Mouse (Mus musculus): ENCODE results near the gene Sgf29. TPM values are rescaled to one million over a fixed set of nuclear protein-coding genes. Genes with fewer than 3 reads are reported as not detected.
"Not testable (repeated sequence)": the region's sequence is repeated elsewhere in the genome, so short reads cannot be mapped to it uniquely, and the experiment has no call there.

Gene Sgf29
- polyA plus RNA-seq, 1 experiment from 2014 or later: 27.7 TPM

DNA sequence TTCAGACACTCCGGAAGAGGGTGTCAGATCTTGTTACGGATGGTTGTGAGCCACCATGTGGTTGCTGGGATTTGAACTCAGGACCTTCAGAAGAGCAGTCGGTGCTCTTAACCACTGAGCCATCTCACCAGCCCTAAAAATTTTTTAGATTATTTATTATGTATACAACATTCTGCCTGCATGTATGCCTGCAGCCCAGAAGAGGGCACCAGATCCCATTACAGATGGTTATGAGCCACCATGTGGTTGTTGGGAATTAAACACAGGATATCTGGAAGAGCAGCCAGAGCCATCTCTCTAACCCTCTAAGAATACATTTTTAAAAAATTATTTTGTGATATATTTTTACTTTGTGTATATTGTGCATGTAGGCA, 5.9 kb upstream of the Sgf29 start:
- 54% methylated on average over 3 of the region's 3 CpGs for WGBS
- not testable (repeated sequence) for H3K9me3 ChIP-seq

DNA sequence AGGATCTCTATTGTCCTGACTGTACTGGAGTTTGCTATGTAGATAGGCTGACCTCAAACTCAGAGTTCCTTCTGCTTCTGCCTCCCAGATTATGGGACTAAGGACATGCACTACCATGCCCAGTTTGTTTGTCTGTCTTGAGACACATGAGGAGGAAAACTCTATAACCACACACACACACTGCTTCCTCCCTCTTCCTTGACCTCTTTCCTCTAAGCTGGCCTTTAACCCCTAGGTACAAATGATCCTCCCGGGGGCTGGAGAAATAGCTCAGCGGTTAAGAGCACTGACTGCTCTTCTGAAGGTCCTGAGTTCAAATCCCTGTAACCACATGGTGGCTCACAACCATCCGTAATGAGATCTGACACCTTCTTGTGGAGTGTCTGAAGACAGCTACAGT, 4.8 kb upstream of the Sgf29 start:
- Histone ChIP-seq H3K4me3 (no peak overlapping the region), H3K36me3 (no peaks in the 10 kb centered on the region), H3K27me3 (replicated peaks) (no peaks in the 10 kb centered on the region), H3K27ac (replicated peaks) (no peak overlapping the region), H3K9me3 (no peaks in the 10 kb centered on the region), H3K4me2 (no peak overlapping the region), H3K9ac (no peak overlapping the region), H3K4me1 (peaks cover 6% of the 10 kb centered on the region; the same call in 1 of the 2 replicates)
- 76% methylated on average over 3 of the region's 3 CpGs for WGBS
- ATAC-seq (ENCODE audit: extremely low read depth, insufficient number of reproducible peaks, low FRiP score, low TSS enrichment): no peak

More for the DNA sequence above, 5.9 kb upstream of the Sgf29 start:
- H3K36me3 ChIP-seq; H3K27me3 ChIP-seq (replicated peaks); ATAC-seq (ENCODE audit: extremely low read depth, insufficient number of reproducible peaks, low FRiP score, low TSS enrichment); H3K9ac ChIP-seq; H3K4me3 ChIP-seq; H3K4me1 ChIP-seq; H3K27ac ChIP-seq (replicated peaks); H3K4me2 ChIP-seq: not testable (repeated sequence)

DNA sequence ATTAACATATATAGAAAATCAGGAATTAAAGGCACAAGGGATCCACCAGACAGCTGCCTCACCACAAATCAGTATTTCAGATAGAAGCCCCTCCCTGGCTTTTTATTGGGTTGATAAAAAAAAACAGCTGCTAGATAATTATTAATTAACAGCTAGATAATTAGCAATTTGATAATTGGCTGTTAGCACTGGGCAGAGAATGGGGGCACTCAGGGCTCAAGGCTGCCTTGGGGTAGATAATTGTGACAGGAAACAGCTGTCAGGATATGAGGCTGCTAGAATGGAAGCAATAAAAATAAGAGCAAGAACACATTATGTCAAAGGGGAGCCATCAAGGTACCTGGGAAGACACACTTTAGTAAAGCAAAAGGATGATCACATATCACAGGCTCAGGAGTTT, 4.2 kb upstream of the Sgf29 start:
- Histone ChIP-seq H3K9me3 (no peaks in the 10 kb centered on the region), H3K36me3 (no peaks in the 10 kb centered on the region), H3K9ac (no peak overlapping the region), H3K4me2 (no peak overlapping the region), H3K4me3 (no peak overlapping the region), H3K4me1 (peaks cover 9% of the 10 kb centered on the region), H3K27ac (replicated peaks) (no peak overlapping the region), H3K27me3 (replicated peaks) (no peaks in the 10 kb centered on the region)
- ATAC-seq (ENCODE audit: extremely low read depth, insufficient number of reproducible peaks, low FRiP score, low TSS enrichment): no peak

DNA sequence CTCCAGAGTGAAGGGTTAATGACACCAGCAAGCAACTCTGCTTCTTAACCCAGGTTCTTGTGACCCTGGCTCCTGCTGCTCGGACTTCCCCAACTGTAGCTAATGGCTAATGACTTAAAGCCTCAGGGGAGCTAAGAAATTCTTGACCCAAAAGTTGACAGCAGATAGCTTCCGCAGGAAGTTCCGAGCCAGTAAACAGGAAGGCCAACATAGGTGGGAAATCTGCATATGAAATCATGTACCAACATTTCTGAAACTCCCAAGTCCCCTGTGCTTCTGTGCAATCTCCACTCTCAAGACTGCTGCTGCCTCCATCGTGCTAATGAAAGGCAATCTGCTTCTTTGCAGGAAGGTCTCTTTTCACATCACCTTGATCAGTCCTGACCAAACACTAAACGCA, 3.4 kb upstream of the Sgf29 start:
- no peaks in the 10 kb centered on the region for H3K27me3 ChIP-seq (replicated peaks)
- no peak for ATAC-seq (ENCODE audit: extremely low read depth, insufficient number of reproducible peaks, low FRiP score, low TSS enrichment)
- no peak overlapping the region for H3K4me2 ChIP-seq
- no peaks in the 10 kb centered on the region for H3K9me3 ChIP-seq
- 58% methylated on average over 5 of the region's 5 CpGs for WGBS
- no peaks in the 10 kb centered on the region for H3K36me3 ChIP-seq
- H3K4me3 ChIP-seq: no peak overlapping the region
- no peak overlapping the region for H3K27ac ChIP-seq (replicated peaks)
- peaks cover 16% of the 10 kb centered on the region for H3K4me1 ChIP-seq
- H3K9ac ChIP-seq: no peak overlapping the region

DNA sequence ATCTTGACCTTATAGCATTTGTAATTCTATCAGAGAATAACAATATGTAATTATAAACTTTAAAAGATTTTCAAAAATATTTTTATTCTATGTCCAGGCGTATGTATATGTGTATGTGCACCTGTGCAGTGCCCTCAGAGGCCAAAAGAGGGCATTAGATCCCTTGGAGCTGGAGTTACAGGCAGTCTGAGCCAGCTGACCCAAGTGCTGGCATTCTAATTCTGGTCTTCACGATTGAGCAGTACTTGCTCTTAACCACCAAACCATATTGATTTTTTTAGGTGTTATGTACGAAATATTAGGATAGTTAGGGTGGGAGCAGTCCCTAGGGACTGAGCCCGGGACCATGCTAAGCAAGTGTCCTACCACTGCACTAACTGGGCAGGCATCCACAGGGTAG, 623 bp upstream of the Sgf29 start:
- no peak for ATAC-seq (ENCODE audit: extremely low read depth, insufficient number of reproducible peaks, low FRiP score, low TSS enrichment)
- 72% methylated on average over 4 of the region's 4 CpGs for WGBS

DNA sequence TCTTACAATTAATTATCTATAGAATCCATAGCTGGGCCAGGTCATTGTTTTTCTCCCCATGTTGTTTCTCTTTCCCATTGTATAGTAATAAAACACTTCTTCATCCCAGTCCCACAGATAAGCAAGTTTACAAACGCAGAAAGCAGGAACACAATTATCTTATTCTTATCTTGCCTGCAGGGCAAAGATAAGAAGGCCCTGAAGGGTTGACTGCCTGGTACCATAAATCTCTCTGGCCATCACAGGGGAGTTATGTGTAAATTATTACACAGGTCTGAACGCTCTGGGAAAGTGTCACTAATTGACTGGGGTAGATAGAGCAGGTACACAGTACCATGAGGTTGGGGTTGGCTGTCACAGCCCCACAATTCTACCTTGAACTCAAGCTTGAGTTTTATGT, 1.7 kb downstream of the Sgf29 start:
- H3K9me3 ChIP-seq: no peaks in the 10 kb centered on the region
- H3K9ac ChIP-seq: no peak overlapping the region
- no peaks in the 10 kb centered on the region for H3K36me3 ChIP-seq
- H3K4me3 ChIP-seq: no peak overlapping the region
- no peak overlapping the region for H3K27ac ChIP-seq (replicated peaks)
- peaks cover 23% of the 10 kb centered on the region for H3K4me1 ChIP-seq
- WGBS: 38% methylated on average over 2 of the region's 2 CpGs
- H3K4me2 ChIP-seq: no peak overlapping the region
- no peaks in the 10 kb centered on the region for H3K27me3 ChIP-seq (replicated peaks)
- ATAC-seq (ENCODE audit: extremely low read depth, insufficient number of reproducible peaks, low FRiP score, low TSS enrichment): no peak

More for the DNA sequence above, 623 bp upstream of the Sgf29 start:
- no peak overlapping the region for H3K9ac ChIP-seq
- H3K36me3 ChIP-seq: no peaks in the 10 kb centered on the region
- peak overlapping the region; percentile 81 for H3K4me2 ChIP-seq
- peaks cover 19% of the 10 kb centered on the region for H3K4me1 ChIP-seq
- no peaks in the 10 kb centered on the region for H3K9me3 ChIP-seq
- peak overlapping the region; percentile 94; the same call in 1 of the 2 replicates for H3K27ac ChIP-seq (replicated peaks)
- H3K27me3 ChIP-seq (replicated peaks): no peaks in the 10 kb centered on the region
- H3K4me3 ChIP-seq: peak overlapping the region; percentile 67

DNA sequence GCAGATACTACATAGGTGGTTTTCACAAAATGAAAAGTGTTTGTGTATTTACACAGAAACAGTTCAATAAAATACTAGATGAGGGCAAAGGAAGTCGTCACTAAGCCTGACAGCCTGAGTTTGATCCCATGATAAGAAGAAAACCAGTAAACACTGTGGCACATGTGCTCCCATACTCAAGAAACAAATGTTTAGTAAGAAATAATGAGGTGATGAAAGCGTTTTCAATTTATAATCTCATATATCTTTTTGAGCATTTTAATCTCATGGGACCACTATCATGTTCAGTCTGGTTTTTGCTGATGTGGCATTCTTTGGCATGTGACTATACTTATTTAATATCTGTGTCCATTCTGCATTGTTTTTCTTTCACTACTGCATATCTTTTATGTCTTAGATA, 4.9 kb downstream of the Sgf29 start:
- WGBS: 70% methylated on average over 2 of the region's 2 CpGs
- Histone ChIP-seq H3K9me3 (no peaks in the 10 kb centered on the region), H3K27ac (replicated peaks) (no peak overlapping the region), H3K36me3 (no peaks in the 10 kb centered on the region), H3K4me3 (no peak overlapping the region), H3K27me3 (replicated peaks) (no peaks in the 10 kb centered on the region), H3K9ac (no peak overlapping the region), H3K4me1 (peaks cover 16% of the 10 kb centered on the region), H3K4me2 (no peak overlapping the region)
- ATAC-seq (ENCODE audit: extremely low read depth, insufficient number of reproducible peaks, low FRiP score, low TSS enrichment): no peak

DNA sequence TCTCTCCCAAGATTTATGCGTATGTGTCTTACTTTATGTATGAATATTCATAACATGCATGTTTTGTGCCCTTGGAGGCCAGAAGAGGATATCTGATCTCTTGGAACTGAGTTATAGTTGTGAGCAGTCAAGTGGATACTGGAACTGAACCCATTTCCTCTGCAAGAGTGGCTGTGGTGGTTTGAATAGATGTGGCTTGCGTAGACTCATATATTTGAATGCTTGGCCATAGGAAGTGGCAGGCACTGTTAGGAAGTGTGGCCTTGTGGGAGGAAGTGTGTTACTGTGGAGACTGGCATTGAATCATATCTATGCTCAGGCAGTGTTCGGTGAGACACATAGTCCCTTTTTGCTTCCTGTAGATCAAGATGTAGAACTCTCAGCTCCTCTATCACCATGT, 6.6 kb downstream of the Sgf29 start:
- no peaks in the 10 kb centered on the region for H3K27me3 ChIP-seq (replicated peaks)
- H3K4me1 ChIP-seq: peaks cover 7% of the 10 kb centered on the region; the same call in 1 of the 2 replicates
- no peak overlapping the region for H3K4me3 ChIP-seq
- no peak overlapping the region for H3K9ac ChIP-seq
- no peaks in the 10 kb centered on the region for H3K9me3 ChIP-seq
- H3K4me2 ChIP-seq: no peak overlapping the region
- H3K36me3 ChIP-seq: no peaks in the 10 kb centered on the region
- no peak for ATAC-seq (ENCODE audit: extremely low read depth, insufficient number of reproducible peaks, low FRiP score, low TSS enrichment)
- 0 out of 2 replicates have a peak overlapping the region, but pooled peaks have one; percentile 32 for H3K27ac ChIP-seq (replicated peaks)
- WGBS: 83% methylated on average over 3 of the region's 3 CpGs

DNA sequence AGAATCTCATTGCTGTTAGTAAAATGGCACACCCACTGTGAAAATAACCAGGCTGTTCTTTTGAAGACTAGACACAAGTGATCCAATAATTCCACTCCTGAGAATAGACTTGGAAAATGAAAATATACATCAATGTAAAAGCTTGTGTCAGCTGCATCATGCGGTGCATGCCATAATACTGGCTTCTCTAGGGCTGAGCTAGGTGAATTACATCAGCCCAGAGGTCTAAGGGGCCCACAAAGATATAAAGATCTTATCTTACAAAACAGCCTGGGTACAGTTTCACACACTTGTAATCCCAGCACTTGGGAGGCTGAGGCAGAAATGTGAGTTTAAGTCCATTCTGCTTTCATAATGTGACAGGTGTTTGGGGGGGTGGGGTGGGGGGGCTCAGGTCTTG, 8.4 kb downstream of the Sgf29 start:
- H3K9ac ChIP-seq: no peak overlapping the region
- 80% methylated on average over 1 of the region's 1 CpGs for WGBS
- H3K27me3 ChIP-seq (replicated peaks): no peaks in the 10 kb centered on the region
- no peaks in the 10 kb centered on the region for H3K9me3 ChIP-seq
- no peak overlapping the region for H3K27ac ChIP-seq (replicated peaks)
- no peak overlapping the region for H3K4me2 ChIP-seq
- ATAC-seq (ENCODE audit: extremely low read depth, insufficient number of reproducible peaks, low FRiP score, low TSS enrichment): no peak
- H3K4me3 ChIP-seq: no peak overlapping the region
- H3K36me3 ChIP-seq: peaks cover 6% of the 10 kb centered on the region; the same call in 1 of the 2 replicates
- H3K4me1 ChIP-seq: 0 out of 2 replicates have a peak, but pooled peaks cover 4% of the 10 kb centered on the region

DNA sequence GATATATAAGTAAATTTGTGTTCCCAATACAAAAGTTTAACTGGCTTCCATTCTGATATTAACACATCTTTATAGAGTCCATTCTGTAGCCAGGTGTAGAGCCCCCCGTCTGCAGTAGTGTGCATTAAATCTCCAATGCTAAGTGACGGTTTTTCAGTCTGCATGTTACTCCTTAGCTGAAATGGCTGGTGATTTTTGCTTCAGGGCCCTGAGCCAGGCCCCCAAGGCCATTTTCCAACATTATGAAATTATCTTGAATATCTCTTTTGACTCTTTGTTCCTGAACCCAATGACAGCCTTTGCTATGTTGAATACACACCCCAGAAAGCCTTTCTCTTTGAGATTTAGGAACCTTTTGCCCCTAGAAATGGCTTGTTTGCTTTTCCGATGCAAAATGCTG, 10.7 kb downstream of the Sgf29 start:
- 0 out of 2 replicates have a peak, but pooled peaks cover 4% of the 10 kb centered on the region for H3K4me1 ChIP-seq
- H3K4me2 ChIP-seq: no peak overlapping the region
- H3K4me3 ChIP-seq: no peak overlapping the region
- peaks cover 18% of the 10 kb centered on the region for H3K36me3 ChIP-seq
- ATAC-seq (ENCODE audit: extremely low read depth, insufficient number of reproducible peaks, low FRiP score, low TSS enrichment): no peak
- H3K9ac ChIP-seq: no peak overlapping the region
- no peaks in the 10 kb centered on the region for H3K27me3 ChIP-seq (replicated peaks)
- no peak overlapping the region for H3K27ac ChIP-seq (replicated peaks)
- WGBS: 83% methylated on average over 3 of the region's 3 CpGs
- H3K9me3 ChIP-seq: no peaks in the 10 kb centered on the region

DNA sequence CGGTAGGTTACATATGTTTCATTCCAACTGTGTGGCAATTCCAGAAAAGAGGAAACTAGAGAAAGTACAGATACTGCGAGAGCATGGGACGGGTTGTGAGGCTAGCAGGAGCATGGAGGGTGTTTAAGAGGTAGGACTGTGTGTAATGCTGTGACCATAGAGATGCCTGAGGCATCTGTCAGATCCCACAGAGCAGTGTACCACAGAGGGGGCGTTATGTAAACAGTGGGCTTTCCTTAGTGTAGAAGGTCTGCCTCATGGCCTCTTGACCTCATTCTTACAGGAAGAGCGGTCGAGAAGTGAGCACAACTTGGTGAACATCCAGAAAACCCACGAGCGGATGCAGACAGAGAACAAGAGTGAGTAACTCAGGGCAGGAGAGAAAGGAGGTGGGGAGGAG, 14.5 kb downstream of the Sgf29 start:
- no peak overlapping the region for H3K4me3 ChIP-seq
- ATAC-seq (ENCODE audit: extremely low read depth, insufficient number of reproducible peaks, low FRiP score, low TSS enrichment): no peak
- H3K9me3 ChIP-seq: no peaks in the 10 kb centered on the region
- no peak overlapping the region for H3K4me2 ChIP-seq
- H3K36me3 ChIP-seq: peaks cover 39% of the 10 kb centered on the region
- H3K4me1 ChIP-seq: no peaks in the 10 kb centered on the region
- H3K9ac ChIP-seq: no peak overlapping the region
- peak overlapping the region; percentile 38 for H3K27ac ChIP-seq (replicated peaks)
- WGBS: 61% methylated on average over 8 of the region's 8 CpGs
- no peaks in the 10 kb centered on the region for H3K27me3 ChIP-seq (replicated peaks)

DNA sequence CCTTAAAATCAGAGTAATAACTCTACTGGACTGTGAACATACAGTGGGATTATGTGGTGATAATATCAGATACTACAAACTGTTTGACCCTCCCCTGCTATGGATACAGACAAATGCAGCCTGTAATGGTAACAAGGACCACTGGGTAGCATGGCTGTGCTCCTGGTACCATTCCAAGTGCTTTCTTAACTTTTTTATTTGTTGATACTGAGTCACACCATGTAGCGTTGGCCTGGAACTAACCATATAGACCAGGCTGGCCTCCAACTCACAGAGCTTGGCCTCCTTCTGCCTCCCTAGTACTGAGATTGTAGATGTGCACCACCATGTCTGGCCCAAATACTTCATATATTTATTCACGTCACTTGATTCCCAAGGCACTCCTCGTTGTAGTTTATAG, 16.2 kb downstream of the Sgf29 start:
- no peak overlapping the region for H3K9ac ChIP-seq
- no peaks in the 10 kb centered on the region for H3K9me3 ChIP-seq
- no peaks in the 10 kb centered on the region for H3K27me3 ChIP-seq (replicated peaks)
- peaks cover 42% of the 10 kb centered on the region for H3K36me3 ChIP-seq
- H3K4me3 ChIP-seq: no peak overlapping the region
- H3K27ac ChIP-seq (replicated peaks): no peak overlapping the region
- no peak for ATAC-seq (ENCODE audit: extremely low read depth, insufficient number of reproducible peaks, low FRiP score, low TSS enrichment)
- no peaks in the 10 kb centered on the region for H3K4me1 ChIP-seq
- WGBS: 93% methylated on average over 3 of the region's 3 CpGs
- H3K4me2 ChIP-seq: no peak overlapping the region

All from heart, embryonic 13.5 days (tissue).